8 mouse cellular contexts compared by ENCODE assay signal in the genomic region with DNA sequence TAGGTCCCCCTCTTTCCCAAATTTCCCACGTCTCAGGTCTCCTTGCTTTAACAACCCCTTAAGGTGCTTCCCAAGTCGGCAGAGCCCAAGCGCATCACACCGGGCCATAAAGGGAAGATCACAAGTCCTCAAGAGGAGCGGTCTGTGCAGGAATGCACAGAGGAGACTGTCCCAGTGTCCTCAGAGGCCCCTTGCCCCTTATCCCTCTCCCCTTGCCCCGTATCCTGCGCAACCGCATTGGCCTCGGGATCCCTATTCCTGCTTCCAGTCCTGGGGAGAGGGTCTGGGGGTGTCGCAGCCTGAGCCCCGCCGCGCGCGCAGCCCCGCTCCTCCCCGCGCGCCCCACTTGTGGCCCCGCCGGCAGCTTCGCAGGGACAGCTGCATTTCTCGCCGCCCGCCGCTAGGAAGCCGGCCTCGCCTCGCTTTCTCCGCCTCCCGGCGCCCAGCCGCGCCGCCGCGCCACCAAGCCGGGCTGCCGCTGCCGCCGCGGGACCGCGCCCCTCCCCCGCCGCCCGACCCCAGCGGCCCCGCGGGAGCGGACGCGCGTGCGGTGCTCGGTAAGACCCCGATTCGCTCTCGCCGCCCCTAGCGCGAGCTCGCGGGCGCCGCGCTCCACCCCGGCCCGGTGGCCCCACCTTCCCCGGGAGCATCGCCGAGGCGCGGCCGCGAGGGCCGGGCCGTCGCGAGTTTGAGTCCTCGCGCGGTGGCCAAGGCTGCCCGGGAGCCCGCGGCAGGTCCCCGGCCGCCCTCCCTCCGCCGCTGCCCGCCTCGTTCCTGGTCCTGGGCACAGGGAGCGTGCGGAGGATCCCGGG. TPM values are rescaled to one million over a fixed set of nuclear protein-coding genes. Genes with fewer than 3 reads are reported as not detected.
DNase-seq lines count a peak whose midpoint lies in the region; ATAC-seq lines count a peak whose summit lies in the region.

No protein-coding gene starts in this region.

- DNase-seq in T-cell, adult 2 months (ENCODE audit: low spot score) = peak; percentile 76
- peak; percentile 88 for DNase-seq in cerebellum, postnatal 25 days
- peak; percentile 60 to 77 for DNase-seq in gastrocnemius, adult 8-10 months (ENCODE audit: low spot score in 2 of 2)
- peak; percentile 66 to 77 for DNase-seq in left cerebral cortex, postnatal 25 days (ENCODE audit: low spot score in 2 of 2)
- DNase-seq in right cerebral cortex, postnatal 25 days = peak; percentile 85
- DNase-seq in yolk sac, embryonic 10.5 days (ENCODE audit: low spot score) = peak; percentile 76

- intact Hi-C loops in left cerebral cortex, postnatal 25 days (cut with DNase I) = loop anchor here (1.0 to 5.0 kb wide), 4 partner anchors 30 to 88 kb away; a partner anchor contains a TSS

- peak; percentile 80 for ATAC-seq in inflammation-experienced regulatory T-cells, adult 6 months
- ATAC-seq in megakaryocyte-erythroid progenitor cell, adult 5-6 weeks (replicated peaks; ENCODE audit: low FRiP score, low TSS enrichment, poor library complexity, severe bottlenecking) = peak; percentile 50; the same call in 1 of the 2 replicates

RNA-seq across cellular contexts. Expression of a gene that starts 1.1 kb away (rescaled TPM):
- 100 to 1,000 TPM; 108 to 156 (median 116) TPM for total RNA-seq in gastrocnemius, adult 8-10 months (2022)
- polyA plus RNA-seq in inflammation-experienced regulatory T-cells, adult 6 months (2017; shearing (Covaris generic)) = 1 to 10 TPM; 2.0 to 6.4 (median 5.2) TPM
- 10 to 100 TPM; 28.7 to 29.5 TPM for total RNA-seq in left cerebral cortex, postnatal 25 days (2021)
- 1.7 and 2.3 TPM in 2 replicates for total RNA-seq in megakaryocyte-erythroid progenitor cell, adult 5-6 weeks (2014; fragmentation: Nextera tagmentation)
- total RNA-seq in megakaryocyte-erythroid progenitor cell, adult 5-6 weeks (2017) = 0.19 and 2.8 TPM in 2 replicates

RNA-seq across cellular contexts. Expression of a gene that starts 30.9 kb away (rescaled TPM):
- total RNA-seq in gastrocnemius, adult 8-10 months (2022) = 100 to 1,000 TPM in 1 of 4 experiments, 10 to 100 TPM in 3; 98.6 to 102 (median 98.9) TPM
- 10 to 100 TPM; 19.3 to 25.6 (median 21.5) TPM for polyA plus RNA-seq in inflammation-experienced regulatory T-cells, adult 6 months (2017; shearing (Covaris generic))
- total RNA-seq in left cerebral cortex, postnatal 25 days (2021) = 10 to 100 TPM; 23.6 to 25.8 TPM
- total RNA-seq in megakaryocyte-erythroid progenitor cell, adult 5-6 weeks (2014; fragmentation: Nextera tagmentation) = 30.9 and 35.9 TPM in 2 replicates
- 14.2 and 24.7 TPM in 2 replicates for total RNA-seq in megakaryocyte-erythroid progenitor cell, adult 5-6 weeks (2017)

RNA-seq across cellular contexts. Expression of a gene that starts 51.8 kb away (rescaled TPM):
- total RNA-seq in gastrocnemius, adult 8-10 months (2022) = 10 to 100 TPM; 52.7 to 62.4 (median 59.0) TPM
- 10 to 100 TPM; 40.8 to 52.4 (median 50.5) TPM for polyA plus RNA-seq in inflammation-experienced regulatory T-cells, adult 6 months (2017; shearing (Covaris generic))
- total RNA-seq in left cerebral cortex, postnatal 25 days (2021) = 100 to 1,000 TPM; 177 to 190 TPM
- total RNA-seq in megakaryocyte-erythroid progenitor cell, adult 5-6 weeks (2014; fragmentation: Nextera tagmentation) = 304 and 315 TPM in 2 replicates
- 750 and 793 TPM in 2 replicates for total RNA-seq in megakaryocyte-erythroid progenitor cell, adult 5-6 weeks (2017)

Comparison
In these comparisons a context has a peak if more than half of its experiments do, and no peak if none do; other contexts are left out.
1. Peak in every context shown above with its lines: DNase-seq and ATAC-seq.
2. RNA of a gene that starts 1.1 kb away (total RNA-seq): 108 to 156 TPM in gastrocnemius, adult 8-10 months and 28.7 to 29.5 TPM in left cerebral cortex, postnatal 25 days; 0.19 to 2.8 TPM in megakaryocyte-erythroid progenitor cell, adult 5-6 weeks; every median in the first group is over 4 times any median in the second.